Mouse (Mus musculus) stomach, postnatal 0 days (tissue): ENCODE measurements around the gene Pam16.

Experiments
- CTCF ChIP-seq: IDR thresholded peaks from 2 replicates; pipeline ENCODE4 v1.5.1; 2016; ENCODE audit warnings: antibody characterized with exemption, low read depth, mild to moderate bottlenecking, moderate library complexity
- EP300 ChIP-seq: optimal IDR thresholded peaks from 2 replicates; pipeline ENCODE3; 2016; ENCODE audit warnings: antibody characterized with exemption

- TF ChIP-seq CTCF (no peak), EP300 (no peak)
These were observed 41.0 kb downstream of the Pam16 start for GRCm38 (mm10) chr16:4583807-4584206.
